Mouse (Mus musculus): ENCODE results near the gene Gm5788. TPM values are rescaled to one million over a fixed set of nuclear protein-coding genes. Genes with fewer than 3 reads are reported as not detected.

Gene Gm5788
- polyA plus RNA-seq, 1 experiment from 2014 or later: not detected

DNA sequence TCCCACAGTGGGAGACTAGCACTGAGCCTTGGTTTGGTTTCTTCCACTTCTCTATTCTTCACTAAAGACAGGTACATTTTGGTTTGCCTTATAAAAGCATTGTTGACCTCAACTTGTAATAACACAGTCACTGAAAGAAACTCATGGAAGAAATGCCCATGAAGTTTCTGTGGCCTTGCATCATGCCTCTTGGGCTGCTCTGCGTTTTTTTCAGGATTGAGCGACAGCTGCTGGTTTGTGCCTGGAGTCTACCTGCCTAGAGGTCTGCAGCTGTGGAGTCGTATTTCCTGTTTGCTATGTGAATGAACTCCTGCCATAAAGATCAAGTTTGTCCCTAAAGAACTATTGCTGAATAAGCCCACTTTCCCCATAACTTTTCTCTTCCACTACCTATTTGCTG, 49.4 kb downstream of the Gm5788 start:
- Histone ChIP-seq H3K27me3 (no peaks in the 10 kb centered on the region), H3K9me3 (no peaks in the 10 kb centered on the region), H3K27ac (no peak overlapping the region), H3K4me2 (no peak overlapping the region), H3K4me1 (no peaks in the 10 kb centered on the region), H3K9ac (no peak overlapping the region), H3K4me3 (no peak overlapping the region), H3K36me3 (no peaks in the 10 kb centered on the region)
- WGBS: 65% methylated on average over 3 of the region's 3 CpGs
- no peak for ATAC-seq (ENCODE audit: insufficient number of reproducible peaks, low FRiP score, low TSS enrichment, low read depth)

Other genes starting within 250 kb of the Gm5788 start
- gene Vipas39, start 228.5 kb upstream of the Gm5788 start, polyA plus RNA-seq (2015; fragmentation: Nextera tagmentation; extraction: Ambion mirVana): 42.2 and 42.5 TPM in 2 replicates
- gene Ahsa1, start 228.2 kb upstream of the Gm5788 start, polyA plus RNA-seq (2015; fragmentation: Nextera tagmentation; extraction: Ambion mirVana): 205 and 215 TPM in 2 replicates
- gene Ism2, start 195.0 kb upstream of the Gm5788 start, polyA plus RNA-seq (2015; fragmentation: Nextera tagmentation; extraction: Ambion mirVana): 1.3 and 1.7 TPM in 2 replicates
- 82.1 and 83.7 TPM in 2 replicates for gene Sptlc2, start 106.4 kb upstream of the Gm5788 start, polyA plus RNA-seq (2015; fragmentation: Nextera tagmentation; extraction: Ambion mirVana)
- gene Slirp, start 50.8 kb upstream of the Gm5788 start, polyA plus RNA-seq (2015; fragmentation: Nextera tagmentation; extraction: Ambion mirVana): 242 and 296 TPM in 2 replicates
- gene Alkbh1, start 50.7 kb upstream of the Gm5788 start, polyA plus RNA-seq (2015; fragmentation: Nextera tagmentation; extraction: Ambion mirVana): 53.2 and 66.1 TPM in 2 replicates
- gene Snw1, start 22.4 kb upstream of the Gm5788 start, polyA plus RNA-seq (2015; fragmentation: Nextera tagmentation; extraction: Ambion mirVana): 113 TPM in 2 replicates
- gene Gm8300, start 19.6 kb downstream of the Gm5788 start, polyA plus RNA-seq (2015; fragmentation: Nextera tagmentation; extraction: Ambion mirVana): not detected in 2 replicates
- not detected in 2 replicates for gene Oog1, start 108.0 kb downstream of the Gm5788 start, polyA plus RNA-seq (2015; fragmentation: Nextera tagmentation; extraction: Ambion mirVana)
- gene Gm4027, start 124.1 kb downstream of the Gm5788 start, polyA plus RNA-seq (2015; fragmentation: Nextera tagmentation; extraction: Ambion mirVana): not detected in 2 replicates
- gene Gm16381, start 149.9 kb downstream of the Gm5788 start, polyA plus RNA-seq (2015; fragmentation: Nextera tagmentation; extraction: Ambion mirVana): not detected in 2 replicates

Data from limb, embryonic 15.5 days (tissue).